Mouse (Mus musculus) liver, adult 2 months (tissue): ENCODE results near the gene Esrra. TPM values are rescaled to one million over a fixed set of nuclear protein-coding genes. Genes with fewer than 3 reads are reported as not detected.

Source experiments
- DNase-seq: peaks from one replicate; pipeline ENCODE4 v3.0.0-alpha.2; 2011; ENCODE audit warnings: low read depth, low spot score; ENCODE audit errors: extremely low read depth
- H3K27ac ChIP-seq: fragments of 200-500 bp; replicated peaks from 2 replicates; pipeline ENCODE4 v1.5.1; 2012; ENCODE audit warnings: low read depth, mild to moderate bottlenecking, control low read depth, inconsistent platforms, low read length; ENCODE audit not compliant: insufficient read depth
- H3K27me3 ChIP-seq: fragments of 200-500 bp; 2 replicates; pipeline ENCODE4 v1.6.1; 2012; ENCODE audit warnings: mild to moderate bottlenecking, moderate library complexity, low read length, inconsistent platforms; ENCODE audit not compliant: control insufficient read depth, insufficient read depth
- H3K36me3 ChIP-seq: fragments of 200-500 bp; 2 replicates; pipeline ENCODE4 v1.6.1; 2012; ENCODE audit warnings: low read length, inconsistent platforms; ENCODE audit not compliant: control insufficient read depth, insufficient read depth
- H3K4me1 ChIP-seq: fragments of 200-500 bp; 2 replicates; pipeline ENCODE4 v1.6.1; 2011; ENCODE audit warnings: low read length; ENCODE audit not compliant: control insufficient read depth, insufficient read depth
- H3K4me3 ChIP-seq: fragments of 200-500 bp; 2 replicates; pipeline ENCODE4 v1.5.1; 2011; ENCODE audit warnings: low read depth, mild to moderate bottlenecking, control low read depth, low read length, moderate library complexity; ENCODE audit not compliant: insufficient read depth
- H3K79me2 ChIP-seq: fragments of 200-500 bp; 2 replicates; pipeline ENCODE4 v1.6.1; 2012; ENCODE audit warnings: inconsistent platforms, mild to moderate bottlenecking, low read length, moderate library complexity; ENCODE audit not compliant: control insufficient read depth, insufficient read depth
- H3K9ac ChIP-seq: fragments of 200-500 bp; 2 replicates; pipeline ENCODE4 v1.6.1; 2012; ENCODE audit warnings: low read depth, mild to moderate bottlenecking, control low read depth, inconsistent platforms, low read length
- CTCF ChIP-seq: fragments of 200-500 bp; IDR thresholded peaks from 2 replicates; pipeline ENCODE4 v1.5.1; 2011; ENCODE audit warnings: low read depth, low read length, control low read depth
- POLR2A ChIP-seq: fragments of 200-500 bp; IDR thresholded peaks from 2 replicates; pipeline ENCODE4 v1.6.1; 2011; ENCODE audit warnings: low read length, control low read depth; ENCODE audit not compliant: insufficient read depth; ENCODE audit errors: extremely low read depth
- WGBS: fragments of 180-500 bp; shearing (Covaris S2); methylation state at CpG from one replicate; pipeline ENCODE4 v1.1.7; 2018; 5-methylcytosine and 5-hydroxymethylcytosine counted together
- polyA plus RNA-seq: library from polyadenylated mRNA; depleted of rRNA; stranded (reverse); fragments of >200 nt; gene quantifications from 2 replicates; pipeline ENCODE4 v1.2.3, GENCODE M21; 2012; rRNA removed
- total RNA-seq: library from RNA; depleted of rRNA; stranded (reverse); fragments of >200 nt; gene quantifications from 2 replicates; pipeline ENCODE4 v1.2.3, GENCODE M21; 2014; rRNA removed

The Esrra gene
- total and polyA plus RNA-seq, 2 experiments = 25.9 to 40.6 TPM

DNA sequence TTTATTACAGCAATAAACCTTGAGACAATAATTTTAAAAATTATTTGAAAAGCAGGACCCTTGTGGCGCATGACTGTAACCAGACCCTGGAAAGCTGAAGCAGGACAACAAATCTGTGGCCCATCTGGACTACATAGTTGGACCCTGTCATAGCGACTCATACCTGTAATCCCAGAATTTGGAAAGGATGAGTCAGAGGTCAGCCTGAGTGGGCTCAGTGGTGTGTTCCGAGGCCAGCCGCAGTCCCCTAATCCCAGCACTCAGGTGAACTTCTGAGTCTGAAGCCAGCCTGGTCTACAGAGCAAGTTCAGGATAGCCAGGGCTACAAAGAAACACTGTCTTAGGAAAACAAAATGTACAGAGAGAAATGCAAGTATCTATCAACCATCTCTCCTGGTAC lies 60.2 kb downstream of the Esrra start:
- H3K36me3 ChIP-seq = no peaks in the 10 kb centered on the region
- TF ChIP-seq POLR2A (no peak), CTCF (no peak)

More for the DNA sequence above, 60.2 kb downstream of the Esrra start:
- Histone ChIP-seq H3K4me3 (no peak overlapping the region), H3K9ac (no peak overlapping the region), H3K79me2 (no peaks in the 10 kb centered on the region), H3K27me3 (no peaks in the 10 kb centered on the region), H3K27ac (no peak overlapping the region), H3K4me1 (no peaks in the 10 kb centered on the region)
- WGBS = 96% methylated on average over 4 of the region's 4 CpGs
- no peak for DNase-seq

Other genes with a start within 250 kb of the Esrra start
- gene Rps6ka4, start 81.2 kb downstream of the Esrra start, total RNA-seq = 3.9 and 5.8 TPM in 2 replicates
- 7.8 and 8.4 TPM in 2 replicates for gene Rps6ka4, start 81.2 kb downstream of the Esrra start, polyA plus RNA-seq
- gene Ccdc88b, start 63.6 kb downstream of the Esrra start, total RNA-seq = 0.60 and 1.4 TPM in 2 replicates
- gene Ccdc88b, start 63.6 kb downstream of the Esrra start, polyA plus RNA-seq = 1.9 TPM in 2 replicates
- 30.7 and 43.6 TPM in 2 replicates for gene Trmt112, start 12.1 kb downstream of the Esrra start, total RNA-seq
- 89.7 and 101 TPM in 2 replicates for gene Trmt112, start 12.1 kb downstream of the Esrra start, polyA plus RNA-seq
- gene Prdx5, start 11.7 kb downstream of the Esrra start, total RNA-seq = 403 and 615 TPM in 2 replicates
- 364 and 379 TPM in 2 replicates for gene Prdx5, start 11.7 kb downstream of the Esrra start, polyA plus RNA-seq
- not detected in 2 replicates for gene Catsperz, start 3.6 kb upstream of the Esrra start, total RNA-seq
- not detected in 2 replicates for gene Catsperz, start 3.6 kb upstream of the Esrra start, polyA plus RNA-seq
- gene Kcnk4, start 12.7 kb upstream of the Esrra start, total RNA-seq = 0.07 TPM in 1 of 2 replicates, not detected in the other
- 0.05 TPM in 1 of 2 replicates, not detected in the other for gene Kcnk4, start 12.7 kb upstream of the Esrra start, polyA plus RNA-seq
- gene Bad, start 20.0 kb upstream of the Esrra start, total RNA-seq = 26.2 and 28.1 TPM in 2 replicates
- 38.7 and 40.3 TPM in 2 replicates for gene Bad, start 20.0 kb upstream of the Esrra start, polyA plus RNA-seq
- gene Gpr137, start 20.7 kb upstream of the Esrra start, total RNA-seq = 12.3 and 14.0 TPM in 2 replicates
- gene Gpr137, start 20.7 kb upstream of the Esrra start, polyA plus RNA-seq = 52.6 and 61.1 TPM in 2 replicates
- 14.0 and 24.0 TPM in 2 replicates for gene Ppp1r14b, start 53.2 kb upstream of the Esrra start, total RNA-seq
- gene Ppp1r14b, start 53.2 kb upstream of the Esrra start, polyA plus RNA-seq = 34.5 and 38.2 TPM in 2 replicates
- 5.9 and 9.6 TPM in 2 replicates for gene Plcb3, start 54.7 kb upstream of the Esrra start, total RNA-seq
- 15.7 and 27.6 TPM in 2 replicates for gene Plcb3, start 54.7 kb upstream of the Esrra start, polyA plus RNA-seq
- gene Fkbp2, start 58.7 kb upstream of the Esrra start, total RNA-seq = 66.2 and 92.8 TPM in 2 replicates
- 60.0 and 97.3 TPM in 2 replicates for gene Fkbp2, start 58.7 kb upstream of the Esrra start, polyA plus RNA-seq
- 1.9 and 3.2 TPM in 2 replicates for gene Vegfb, start 65.8 kb upstream of the Esrra start, total RNA-seq
- gene Vegfb, start 65.8 kb upstream of the Esrra start, polyA plus RNA-seq = 16.8 and 20.4 TPM in 2 replicates
- 11.2 and 13.3 TPM in 2 replicates for gene Dnajc4, start 70.8 kb upstream of the Esrra start, total RNA-seq
- gene Dnajc4, start 70.8 kb upstream of the Esrra start, polyA plus RNA-seq = 22.3 and 23.7 TPM in 2 replicates
- 14.4 and 16.4 TPM in 2 replicates for gene Nudt22, start 74.3 kb upstream of the Esrra start, total RNA-seq
- gene Nudt22, start 74.3 kb upstream of the Esrra start, polyA plus RNA-seq = 29.3 and 30.9 TPM in 2 replicates
- gene Trpt1, start 74.3 kb upstream of the Esrra start, total RNA-seq = 2.0 and 3.0 TPM in 2 replicates
- 7.0 and 7.9 TPM in 2 replicates for gene Trpt1, start 74.3 kb upstream of the Esrra start, polyA plus RNA-seq
- gene Fermt3, start 97.7 kb upstream of the Esrra start, total RNA-seq = 3.1 and 3.4 TPM in 2 replicates
- 3.2 and 6.3 TPM in 2 replicates for gene Fermt3, start 97.7 kb upstream of the Esrra start, polyA plus RNA-seq
- 44.9 and 49.4 TPM in 2 replicates for gene Stip1, start 118.2 kb upstream of the Esrra start, total RNA-seq
- gene Stip1, start 118.2 kb upstream of the Esrra start, polyA plus RNA-seq = 32.3 and 37.2 TPM in 2 replicates
- 12.2 and 15.0 TPM in 2 replicates for gene Macrod1, start 135.0 kb upstream of the Esrra start, total RNA-seq
- 115 and 120 TPM in 2 replicates for gene Macrod1, start 135.0 kb upstream of the Esrra start, polyA plus RNA-seq
- gene Flrt1, start 183.9 kb upstream of the Esrra start, total RNA-seq = 0.09 and 0.40 TPM in 2 replicates
- 0.27 and 0.31 TPM in 2 replicates for gene Flrt1, start 183.9 kb upstream of the Esrra start, polyA plus RNA-seq